Mouse (Mus musculus): Measurements from ENCODE around the gene Msh3.

Gene Msh3

DNA sequence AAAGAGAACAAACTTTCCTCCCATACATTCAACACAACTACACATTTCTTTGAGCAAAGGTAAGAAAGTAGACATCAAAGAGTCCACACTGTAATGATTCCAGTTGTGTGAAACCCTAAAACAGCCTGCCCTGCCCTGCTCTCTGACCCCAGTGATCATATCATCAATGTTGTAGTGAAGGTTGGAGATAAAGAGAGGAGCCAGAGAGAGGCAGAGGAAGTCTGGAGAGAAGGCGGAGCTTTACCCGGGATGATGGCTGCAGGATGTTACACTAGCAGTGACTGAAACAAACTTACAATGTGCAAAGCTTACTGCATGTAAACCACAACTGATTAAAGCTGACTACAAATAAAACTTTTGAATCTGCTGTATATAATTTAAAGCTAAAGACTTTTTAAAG, 26.8 kb downstream of the Msh3 start:
- no peak for DNase-seq

- DNase-seq = no peak
Measured at GRCm38 (mm10) chr13:92326030-92326429, 28.8 kb downstream of the Msh3 start.

DNA sequence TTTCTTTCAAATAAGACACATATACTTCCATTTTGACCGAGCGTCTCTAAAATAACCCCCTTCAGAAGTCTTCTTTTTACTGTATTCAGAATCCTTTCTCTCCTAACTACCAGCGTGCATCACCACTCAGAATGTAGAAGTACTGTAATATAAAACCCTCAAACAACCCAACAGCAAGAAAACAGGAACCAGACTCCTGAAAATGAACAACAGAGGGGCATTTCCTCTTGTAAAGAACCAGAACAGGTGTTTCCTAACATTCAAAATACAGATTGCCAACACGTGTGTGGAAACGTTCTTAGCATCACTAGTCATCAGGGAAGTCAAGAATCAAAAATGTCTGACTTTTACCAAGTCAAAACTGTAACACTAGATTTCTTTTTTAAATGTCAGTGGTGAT, 34.0 kb downstream of the Msh3 start:
- no peak for DNase-seq

DNA sequence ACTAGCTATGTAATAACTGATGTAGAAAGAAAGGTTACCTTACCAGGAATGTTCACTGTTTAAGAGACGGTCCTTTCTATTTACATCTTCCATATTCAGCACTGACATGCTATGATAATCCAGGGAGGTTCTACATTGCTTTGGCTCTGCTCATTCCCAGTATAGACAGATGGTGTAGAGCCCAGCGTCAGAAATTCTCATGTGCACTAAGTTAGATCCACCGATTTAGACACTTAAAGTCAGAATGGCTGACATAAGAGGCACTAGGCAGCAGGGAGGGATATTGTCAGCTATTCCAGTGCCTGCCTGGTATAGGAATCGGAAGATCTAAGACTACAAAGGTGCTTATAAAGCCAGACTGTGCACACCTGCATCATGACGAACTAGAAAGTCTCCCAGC, 40.2 kb downstream of the Msh3 start:
- DNase-seq = no peak

DNA sequence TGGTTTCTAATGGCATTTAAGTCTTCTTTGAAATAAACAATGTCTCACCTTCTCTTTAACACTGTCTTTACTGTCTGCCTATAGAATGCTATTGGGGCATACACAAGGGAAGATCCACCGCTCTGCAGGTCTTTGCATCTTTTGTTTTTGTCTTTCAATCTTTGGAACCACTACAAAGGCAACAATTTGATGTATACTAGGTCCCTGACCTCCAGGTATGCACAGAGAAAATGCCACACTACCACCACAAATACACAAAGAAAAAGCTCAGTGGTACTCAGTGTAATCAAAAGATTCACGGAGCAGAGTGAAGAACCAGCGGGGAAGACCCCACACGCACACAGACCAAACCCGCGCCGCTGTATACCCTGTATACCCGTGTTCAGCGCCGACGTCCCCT, 49.1 kb downstream of the Msh3 start, which contains the start of gene Gm20379:
TSS of gene Gm20379 (plus strand) at position 301 of the 400 bp plus-strand sequence.
- DNase-seq = no peak

GRCm38 (mm10) chr13:92304291-92304690, 50.5 kb downstream of the Msh3 start:
- no peak for DNase-seq

- no peak for DNase-seq
Measured at GRCm38 (mm10) chr13:92303062-92303948, 51.5 kb downstream of the Msh3 start.

GRCm38 (mm10) chr13:92302466-92302865, 52.3 kb downstream of the Msh3 start:
- no peak for DNase-seq

DNA sequence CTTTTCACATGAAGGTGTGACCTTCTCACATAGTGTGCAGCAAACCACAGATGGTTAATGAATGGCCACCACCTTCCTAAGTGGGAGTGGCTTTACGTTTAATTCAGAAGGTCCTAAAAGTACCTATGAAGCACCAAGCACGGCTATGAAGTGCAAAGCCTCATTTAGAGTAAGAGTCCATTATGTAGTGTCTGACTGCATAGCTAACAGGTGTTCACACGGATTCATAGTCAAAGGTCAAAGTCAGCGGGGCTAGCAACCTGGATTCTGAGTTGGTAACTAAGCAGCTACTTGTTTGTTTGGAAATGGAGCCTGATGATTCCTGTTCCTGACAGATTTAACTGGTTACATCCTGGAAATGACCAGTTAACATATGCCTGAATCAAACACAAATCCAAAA, 53.0 kb downstream of the Msh3 start:
- no peak for DNase-seq

GRCm38 (mm10) chr13:92299522-92299921, 55.3 kb downstream of the Msh3 start:
- no peak for DNase-seq

DNA sequence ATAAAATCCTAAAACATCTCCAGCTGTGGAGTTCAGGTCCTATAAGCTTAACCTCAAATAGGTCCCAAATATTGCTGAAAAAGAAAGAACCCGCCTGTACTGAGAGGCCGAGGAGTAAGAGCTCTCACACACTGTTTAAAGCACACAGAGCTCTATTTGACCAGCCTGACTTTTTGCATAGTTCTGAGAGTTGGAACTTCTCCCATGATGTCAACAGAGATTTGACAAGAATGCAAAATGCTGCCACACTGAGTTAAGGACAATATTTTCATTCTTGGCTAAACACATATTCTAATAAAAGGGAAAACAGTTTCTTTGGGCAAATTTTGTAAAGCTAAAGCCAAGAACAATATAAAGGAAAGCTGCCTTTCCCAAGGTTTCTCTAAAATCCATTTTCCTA, 57.8 kb downstream of the Msh3 start:
- no peak for DNase-seq

DNA sequence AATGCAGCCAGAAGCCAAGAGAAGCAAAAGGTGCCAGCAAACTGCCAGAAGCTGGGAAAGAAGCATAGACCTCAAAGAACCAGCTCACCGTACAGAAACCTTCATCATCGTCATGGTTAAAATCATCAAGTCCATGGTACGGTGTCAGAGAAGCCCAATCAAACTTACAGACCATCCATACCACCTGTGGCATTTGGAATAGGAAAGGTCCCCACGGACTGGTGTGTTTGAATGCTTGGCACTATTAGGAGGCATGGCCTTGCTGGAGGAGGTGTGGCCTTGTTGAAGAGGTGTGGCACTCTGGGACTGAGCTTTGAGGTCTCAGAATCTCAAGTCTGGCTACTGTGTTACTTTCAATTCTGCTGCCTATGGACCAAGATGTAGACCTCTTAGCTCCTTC, 58.3 kb downstream of the Msh3 start:
- DNase-seq = no peak

GRCm38 (mm10) chr13:92293883-92294282, 60.9 kb downstream of the Msh3 start:
- no peak for DNase-seq

GRCm38 (mm10) chr13:92291605-92292004, 63.2 kb downstream of the Msh3 start:
- no peak for DNase-seq

DNA sequence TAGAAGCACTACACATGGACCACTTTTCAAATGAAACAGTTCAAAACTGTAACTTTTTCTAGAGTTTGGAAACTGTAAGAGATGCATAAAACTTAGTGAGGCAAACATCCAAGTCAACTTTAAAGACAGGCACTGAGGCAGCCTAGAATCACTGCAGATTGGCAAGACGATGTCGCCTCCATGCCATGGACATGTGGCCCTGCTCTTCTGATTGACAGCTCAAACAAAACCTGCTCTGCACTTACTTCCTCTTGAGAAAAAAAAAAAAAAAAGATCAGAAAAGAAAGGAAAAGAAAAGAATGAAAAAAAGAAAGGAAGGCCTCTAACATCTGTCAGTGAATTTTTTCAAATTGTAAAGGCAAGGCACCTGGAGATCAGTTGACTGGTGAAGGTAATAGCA, 77.8 kb downstream of the Msh3 start:
- DNase-seq = no peak

- DNase-seq = no peak
Measured at GRCm38 (mm10) chr13:92275292-92275691, 79.5 kb downstream of the Msh3 start.

- DNase-seq = peak in 1 of 2 experiments; percentile 6
Measured at GRCm38 (mm10) chr13:92274274-92275198, 80.3 kb downstream of the Msh3 start.

DNA sequence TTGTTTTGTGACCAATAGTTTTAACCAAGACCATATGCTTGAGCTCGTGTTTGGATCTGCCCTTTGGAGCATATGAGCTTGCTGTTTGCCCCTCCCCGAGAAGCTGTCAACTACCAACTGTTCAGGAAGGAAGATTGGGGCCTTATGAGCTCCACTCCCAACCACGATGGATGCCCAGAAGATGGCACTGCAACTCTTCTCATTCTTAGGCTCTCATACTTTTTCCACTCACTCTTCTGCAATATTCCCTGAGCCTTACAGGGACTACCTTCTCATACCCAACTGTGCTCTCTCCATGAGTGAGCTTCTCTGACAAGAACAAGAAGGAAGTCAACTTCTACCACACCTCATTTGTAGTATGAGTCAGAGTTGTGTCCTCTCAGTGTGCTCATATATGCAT, 87.7 kb downstream of the Msh3 start:
- no peak for DNase-seq

GRCm38 (mm10) chr13:92263566-92263965, 91.2 kb downstream of the Msh3 start:
- DNase-seq = no peak

DNA sequence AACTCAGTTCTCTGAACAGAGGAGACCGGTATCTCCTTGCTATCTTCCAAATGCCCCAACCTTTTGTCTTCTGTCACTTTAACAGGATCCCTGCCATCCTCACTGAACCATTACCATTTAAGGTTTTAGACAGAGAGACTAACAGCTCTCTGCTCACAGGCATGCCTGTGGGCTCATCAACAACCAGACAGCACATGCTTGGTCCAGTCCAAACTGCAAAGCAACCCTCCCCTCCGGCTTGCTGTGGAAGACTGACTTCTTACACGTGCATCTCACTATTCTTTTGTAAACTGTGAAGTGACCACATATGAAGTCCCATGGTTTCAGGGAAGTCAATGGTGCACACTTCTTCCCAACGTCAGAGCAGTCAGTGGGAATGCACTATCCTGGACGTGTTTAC, 93.5 kb downstream of the Msh3 start:
- no peak for DNase-seq

DNA sequence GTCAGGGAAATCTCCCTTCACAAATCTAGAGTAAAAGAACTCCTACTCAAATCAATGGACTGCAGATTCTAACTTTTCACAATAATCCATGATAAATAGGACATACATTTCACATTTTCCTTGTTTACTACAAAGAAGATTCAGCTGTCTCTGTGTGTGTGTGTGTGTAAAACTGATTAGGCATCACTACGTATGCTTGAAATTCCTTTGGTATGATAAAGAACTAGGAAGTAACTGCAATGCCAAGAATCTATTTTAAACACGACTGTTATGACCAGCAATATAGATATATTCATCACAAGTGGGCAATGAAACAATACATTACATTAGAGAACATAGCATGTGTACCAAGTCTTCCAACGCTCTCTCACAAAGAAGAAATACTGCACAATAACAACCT, 99.3 kb downstream of the Msh3 start:
- no peak for DNase-seq

GRCm38 (mm10) chr13:92253850-92254249, 101.0 kb downstream of the Msh3 start:
- DNase-seq = no peak

DNA sequence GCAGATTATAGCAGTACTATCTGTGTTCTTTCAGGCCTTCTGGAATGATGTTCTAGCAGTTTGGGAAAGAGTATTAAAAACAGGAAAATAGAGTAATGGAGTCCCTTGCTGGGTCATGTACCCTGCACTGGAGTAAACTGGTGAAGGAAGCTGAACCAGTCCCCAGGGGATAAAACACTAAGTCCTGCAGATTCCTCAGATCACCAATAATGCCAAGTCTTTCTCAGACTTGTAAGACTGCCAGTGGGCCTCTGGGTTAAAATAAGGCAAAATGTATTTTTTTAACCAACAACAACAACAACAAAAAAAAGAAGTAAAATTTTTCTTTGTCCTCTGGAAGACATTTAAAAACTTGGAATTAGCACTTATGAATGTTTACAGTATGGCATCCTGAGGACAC, 102.5 kb downstream of the Msh3 start:
- DNase-seq = no peak

- DNase-seq = no peak
Measured at GRCm38 (mm10) chr13:92247576-92247975, 107.2 kb downstream of the Msh3 start.

Data from cerebellum, adult 18-20 months (tissue).